Mouse (Mus musculus): ENCODE measurements around the gene Sash3. TPM values are rescaled to one million over a fixed set of nuclear protein-coding genes. Genes with fewer than 3 reads are reported as not detected.

The Sash3 gene
- total and polyA plus RNA-seq, 3 experiments: 0.31 to 1.2 TPM; not detected in 1

DNA sequence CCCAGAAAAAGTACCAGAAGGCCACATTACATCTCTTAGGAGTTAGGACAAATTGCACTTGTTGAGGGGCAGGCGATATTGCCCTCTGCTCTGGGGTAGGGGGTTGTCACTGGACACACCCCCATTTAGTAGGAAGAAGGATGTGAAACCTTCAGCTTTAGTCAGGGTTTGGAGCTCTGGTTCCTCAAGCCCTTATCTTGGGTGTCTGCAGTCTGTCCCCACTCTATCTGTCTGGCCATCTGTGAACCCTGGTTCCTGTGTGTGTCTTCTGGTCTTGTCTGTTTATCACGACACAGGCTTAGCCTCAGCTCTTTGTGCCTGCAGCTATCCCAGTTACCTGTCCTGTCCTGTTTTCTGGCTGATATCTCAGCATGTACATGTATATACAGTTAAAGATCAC, 7.2 kb downstream of the Sash3 start (continued):
- TF ChIP-seq ZKSCAN1 (IDR thresholded peaks at IDR 0.05; ENCODE audit: low read depth, low read length) (no peak), SIN3A (IDR thresholded peaks at IDR 0.05; ENCODE audit: low read length) (peak; percentile 72), MEF2A (IDR thresholded peaks at IDR 0.05; ENCODE audit: extremely low read depth, insufficient replicate concordance, low read depth, low read length, poor library complexity, severe bottlenecking) (no peak), USF2 (IDR thresholded peaks at IDR 0.05; ENCODE audit: borderline replicate concordance in 1 of 2, insufficient read depth in 1 of 2, low read depth in 1 of 2, low read length in 2 of 2) (no peak), CHD2 (IDR thresholded peaks at IDR 0.05; ENCODE audit: low read length) (peak; percentile 19; the same call in 1 of the 2 replicates), E2F4 (IDR thresholded peaks at IDR 0.05; ENCODE audit: borderline replicate concordance, low read depth, low read length) (no peak), CTCF (IDR thresholded peaks at IDR 0.05 in 2 of 3, conservative IDR thresholded peaks at IDR 0.05 in 1 of 3; ENCODE audit: control insufficient read depth in 1 of 3, insufficient read depth in 1 of 3, low read depth in 2 of 3, low read length in 3 of 3, poor library complexity in 1 of 3, severe bottlenecking in 1 of 3) (no peak), MAZ (IDR thresholded peaks at IDR 0.05; ENCODE audit: low read depth, low read length) (peak; percentile 75; the same call in 1 of the 2 replicates), UBTF (IDR thresholded peaks at IDR 0.05; ENCODE audit: borderline replicate concordance, insufficient read depth, low read depth, low read length) (no peak), RAD21 (IDR thresholded peaks at IDR 0.05; ENCODE audit: low read depth, low read length) (no peak)

DNA sequence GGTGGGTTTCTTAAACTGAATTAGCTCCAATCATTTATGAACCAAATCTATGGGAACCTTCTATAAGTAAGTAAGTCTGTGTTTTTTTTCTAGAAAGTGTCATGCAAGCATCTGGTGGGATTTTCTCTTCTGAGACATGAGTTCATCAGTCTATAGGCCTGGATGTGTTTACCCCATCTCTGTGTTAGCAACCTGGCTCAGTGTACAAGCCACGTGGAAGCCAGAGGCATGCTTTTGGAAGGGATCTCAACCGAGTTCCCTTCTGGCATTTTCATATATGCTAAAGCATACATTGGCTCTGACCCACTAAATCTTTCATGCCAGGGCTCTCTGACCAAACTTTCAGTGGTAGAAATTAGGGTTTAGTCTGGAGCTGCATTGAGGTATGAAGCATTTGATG, 7.7 kb downstream of the Sash3 start:
- Histone ChIP-seq H3K4me3 (ENCODE audit: control insufficient read depth in 1 of 2, insufficient read depth in 1 of 2, low read depth in 2 of 2, low read length in 2 of 2) (no peak overlapping the region), H3K36me3 (ENCODE audit: control insufficient read depth in 1 of 2, insufficient read depth in 2 of 2, low read length in 2 of 2) (peaks cover 0 to 26% of the 10 kb centered on the region in 2 experiments; a peak in 2 of 4 replicates), H3K27me3 (ENCODE audit: control insufficient read depth in 1 of 2, insufficient read depth in 2 of 2, low read length in 2 of 2) (no peaks in the 10 kb centered on the region), H3K79me2 (ENCODE audit: control insufficient read depth, insufficient read depth, low read length, poor library complexity) (no peaks in the 10 kb centered on the region), H3K9me3 (replicated peaks; ENCODE audit: insufficient read depth, low read length) (no peaks in the 10 kb centered on the region), H3K4me1 (ENCODE audit: control insufficient read depth in 1 of 2, insufficient read depth in 2 of 2, low read length in 2 of 2) (peaks cover 8 to 41% of the 10 kb centered on the region in 2 experiments), H3K27ac (ENCODE audit: control insufficient read depth, low read depth, low read length) (peak overlapping the region; percentile 28), H3K9ac (ENCODE audit: control insufficient read depth, low read depth, low read length, poor library complexity, severe bottlenecking) (no peak overlapping the region)
- no peak for TF ChIP-seq HCFC1 (IDR thresholded peaks at IDR 0.05; ENCODE audit: low read depth, low read length)
- TF ChIP-seq MEF2A (IDR thresholded peaks at IDR 0.05; ENCODE audit: extremely low read depth, insufficient replicate concordance, low read depth, low read length, poor library complexity, severe bottlenecking): no peak
- TF ChIP-seq CHD1 (IDR thresholded peaks at IDR 0.05; ENCODE audit: low read depth, low read length): no peak
- no peak for TF ChIP-seq SMC3 (IDR thresholded peaks at IDR 0.05; ENCODE audit: low read depth, low read length)
- no peak for TF ChIP-seq MAX (IDR thresholded peaks at IDR 0.05; ENCODE audit: low read length)
- no peak for TF ChIP-seq E2F4 (IDR thresholded peaks at IDR 0.05; ENCODE audit: borderline replicate concordance, low read depth, low read length)
- no peak for TF ChIP-seq MAZ (IDR thresholded peaks at IDR 0.05; ENCODE audit: low read depth, low read length)
- TF ChIP-seq USF2 (IDR thresholded peaks at IDR 0.05; ENCODE audit: borderline replicate concordance in 1 of 2, insufficient read depth in 1 of 2, low read depth in 1 of 2, low read length in 2 of 2): no peak
- no peak for TF ChIP-seq MXI1 (IDR thresholded peaks at IDR 0.05; ENCODE audit: low read depth, low read length)
- TF ChIP-seq GABPA (IDR thresholded peaks at IDR 0.05; ENCODE audit: low read depth, low read length): no peak
- no peak for DNase-seq (ENCODE audit: low read depth, low spot score)

DNA sequence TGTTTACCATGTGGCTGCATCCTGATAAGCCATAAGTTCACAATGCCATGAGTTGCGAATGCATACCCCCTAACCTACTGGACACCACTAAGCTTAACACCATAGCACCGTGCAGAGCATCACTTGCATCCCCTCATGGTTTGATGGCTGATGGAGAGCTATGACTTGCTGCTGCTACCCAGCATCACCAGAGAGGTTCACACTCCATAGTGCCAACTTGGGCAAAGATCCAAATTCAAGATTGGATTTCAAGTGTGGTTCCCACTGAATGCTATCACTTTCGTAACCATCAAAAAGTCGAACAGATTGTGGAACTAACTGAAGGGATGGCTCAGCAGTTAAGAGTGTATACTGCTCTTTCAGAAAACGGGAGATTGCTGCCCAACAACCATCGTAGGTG, 9.3 kb downstream of the Sash3 start:
- Histone ChIP-seq H3K36me3 (ENCODE audit: control insufficient read depth in 1 of 2, insufficient read depth in 2 of 2, low read length in 2 of 2) (peaks cover 0 to 26% of the 10 kb centered on the region in 2 experiments; a peak in 2 of 4 replicates), H3K27ac (ENCODE audit: control insufficient read depth, low read depth, low read length) (no peak overlapping the region), H3K9ac (ENCODE audit: control insufficient read depth, low read depth, low read length, poor library complexity, severe bottlenecking) (no peak overlapping the region), H3K4me1 (ENCODE audit: control insufficient read depth in 1 of 2, insufficient read depth in 2 of 2, low read length in 2 of 2) (peaks cover 8 to 41% of the 10 kb centered on the region in 2 experiments), H3K9me3 (replicated peaks; ENCODE audit: insufficient read depth, low read length) (no peaks in the 10 kb centered on the region), H3K27me3 (ENCODE audit: control insufficient read depth in 1 of 2, insufficient read depth in 2 of 2, low read length in 2 of 2) (no peaks in the 10 kb centered on the region), H3K4me3 (ENCODE audit: control insufficient read depth in 1 of 2, insufficient read depth in 1 of 2, low read depth in 2 of 2, low read length in 2 of 2) (no peak overlapping the region), H3K79me2 (ENCODE audit: control insufficient read depth, insufficient read depth, low read length, poor library complexity) (no peaks in the 10 kb centered on the region)
- DNase-seq (ENCODE audit: low read depth, low spot score): no peak
- TF ChIP-seq ETS1 (IDR thresholded peaks at IDR 0.05; ENCODE audit: low read depth, low read length): no peak
- no peak for TF ChIP-seq MXI1 (IDR thresholded peaks at IDR 0.05; ENCODE audit: low read depth, low read length)
- no peak for TF ChIP-seq ZC3H11A (IDR thresholded peaks at IDR 0.05; ENCODE audit: low read depth, low read length)
- TF ChIP-seq MAZ (IDR thresholded peaks at IDR 0.05; ENCODE audit: low read depth, low read length): no peak
- no peak for TF ChIP-seq POLR2A (IDR thresholded peaks at IDR 0.05; ENCODE audit: control insufficient read depth in 1 of 2, insufficient read depth in 1 of 2, low read depth in 1 of 2, low read length in 2 of 2, poor library complexity in 1 of 2)
- no peak for TF ChIP-seq ZNF384 (IDR thresholded peaks at IDR 0.05; ENCODE audit: low read depth, low read length)
- TF ChIP-seq NRF1 (IDR thresholded peaks at IDR 0.05; ENCODE audit: insufficient read depth, low read depth, low read length, poor library complexity, severe bottlenecking): no peak
- TF ChIP-seq USF1 (IDR thresholded peaks at IDR 0.05; ENCODE audit: low read depth, low read length): no peak
- no peak for TF ChIP-seq MYC (IDR thresholded peaks at IDR 0.05; ENCODE audit: low read depth, low read length)
- TF ChIP-seq ZMIZ1 (IDR thresholded peaks at IDR 0.05; ENCODE audit: low read depth, low read length): no peak
- no peak for TF ChIP-seq HCFC1 (IDR thresholded peaks at IDR 0.05; ENCODE audit: low read depth, low read length)
- TF ChIP-seq CTCF (IDR thresholded peaks at IDR 0.05 in 2 of 3, conservative IDR thresholded peaks at IDR 0.05 in 1 of 3; ENCODE audit: control insufficient read depth in 1 of 3, insufficient read depth in 1 of 3, low read depth in 2 of 3, low read length in 3 of 3, poor library complexity in 1 of 3, severe bottlenecking in 1 of 3): no peak
